Comparison of ENCODE assay signal across 22 mouse cellular contexts in genomic region chr1:88891041-88891440, GRCm38 (mm10).
DNase-seq lines count a peak whose midpoint lies in the region; ATAC-seq and TF ChIP-seq lines count a peak whose summit lies in the region.
"Had no signal": no experiment of that assay in that cellular context is flagged by ENCODE, and none has a peak within 500 bp of the region (broad histone marks: within the 10 kb centered on the region; RNA-seq: fewer than 3 reads in every experiment).

No protein-coding gene starts in this region.

- H3K9me3 ChIP-seq in liver, embryonic 11.5 days (ENCODE audit: control insufficient read depth, low read length) = no peaks in the 10 kb centered on the region
- H3K9me3 ChIP-seq in liver, postnatal 0 days (ENCODE audit: low read length) = no peaks in the 10 kb centered on the region
- H3K9me3 ChIP-seq: embryonic facial prominence, embryonic 15.5 days; forebrain, embryonic 10.5 days; forebrain, embryonic 15.5 days; heart, embryonic 15.5 days had no signal

- H3K27me3 ChIP-seq in liver, embryonic 11.5 days (replicated peaks; ENCODE audit: control insufficient read depth, insufficient read depth, low read length) = no peaks in the 10 kb centered on the region
- no peaks in the 10 kb centered on the region for H3K27me3 ChIP-seq in liver, postnatal 0 days (ENCODE audit: insufficient read depth, low read length)
- H3K27me3 ChIP-seq: embryonic facial prominence, embryonic 15.5 days; forebrain, embryonic 15.5 days; heart, embryonic 15.5 days had no signal

- no peaks in the 10 kb centered on the region for H3K4me1 ChIP-seq in liver, embryonic 11.5 days (replicated peaks; ENCODE audit: control insufficient read depth, insufficient read depth, low read length)
- no peaks in the 10 kb centered on the region for H3K4me1 ChIP-seq in liver, postnatal 0 days (ENCODE audit: insufficient read depth)
- H3K4me1 ChIP-seq: embryonic facial prominence, embryonic 15.5 days; forebrain, embryonic 10.5 days; forebrain, embryonic 15.5 days; heart, embryonic 15.5 days had no signal

- TF ChIP-seq EP300 in liver, postnatal 0 days (IDR thresholded peaks at IDR 0.05; ENCODE audit: low read depth) = no peak

- H3K36me3 ChIP-seq in liver, embryonic 11.5 days (ENCODE audit: control insufficient read depth, insufficient read depth, low read length) = no peaks in the 10 kb centered on the region
- no peaks in the 10 kb centered on the region for H3K36me3 ChIP-seq in liver, postnatal 0 days (replicated peaks; ENCODE audit: insufficient read depth, low read length)
- H3K36me3 ChIP-seq: embryonic facial prominence, embryonic 15.5 days; forebrain, embryonic 10.5 days; forebrain, embryonic 15.5 days; heart, embryonic 15.5 days had no signal

- no peak overlapping the region for H3K27ac ChIP-seq in liver, embryonic 11.5 days (ENCODE audit: low read depth, low read length)
- no peak overlapping the region for H3K27ac ChIP-seq in liver, postnatal 0 days (ENCODE audit: low read depth)
- H3K27ac ChIP-seq: embryonic facial prominence, embryonic 15.5 days; forebrain, embryonic 10.5 days; forebrain, embryonic 15.5 days; heart, adult 2 months; heart, embryonic 15.5 days; hindbrain, embryonic 14.5 days had no signal

- WGBS in liver, embryonic 11.5 days = 86% methylated on average over 4 of the region's 4 CpGs
- WGBS in liver, postnatal 0 days (ENCODE audit: insufficient replicate concordance) = 73% methylated on average over 4 of the region's 4 CpGs

- DNase-seq in heart, adult 11 months = peak; percentile 79
- no peak for DNase-seq in heart, adult 18-20 months
- DNase-seq in testis, postnatal 10 days (ENCODE audit: low spot score) = peak; percentile 28
- DNase-seq in testis, postnatal 14 days (ENCODE audit: low spot score) = no peak
- DNase-seq in cerebellum, adult 8-10 months = peak; percentile 9
- peak; percentile 32 to 57 for DNase-seq in cerebellum, postnatal 14 days
- DNase-seq in liver, embryonic 11.5 days (ENCODE audit: low spot score) = no peak
- no peak for DNase-seq in liver, postnatal 0 days
- DNase-seq: adrenal gland, adult 8-10 months; adrenal gland, postnatal 36 days; embryo, embryonic 11 days; gastrocnemius, postnatal 36 days; heart, adult 2 months; heart, postnatal 14 days had no signal

- no peak overlapping the region for H3K9ac ChIP-seq in liver, embryonic 11.5 days (ENCODE audit: low read depth, low read length)
- H3K9ac ChIP-seq in liver, postnatal 0 days (replicated peaks) = no peak overlapping the region
- H3K9ac ChIP-seq: embryonic facial prominence, embryonic 15.5 days; forebrain, embryonic 15.5 days; heart, embryonic 15.5 days; hindbrain, embryonic 14.5 days had no signal

- H3K4me3 ChIP-seq in liver, embryonic 11.5 days (ENCODE audit: low read depth, low read length) = no peak overlapping the region
- H3K4me3 ChIP-seq in liver, postnatal 0 days (ENCODE audit: low read depth, low read length) = no peak overlapping the region
- H3K4me3 ChIP-seq: embryonic facial prominence, embryonic 15.5 days; erythroblast, embryonic 14.5 days; forebrain, embryonic 10.5 days; forebrain, embryonic 15.5 days; heart, adult 2 months; heart, embryonic 15.5 days had no signal

- ATAC-seq in liver, embryonic 11.5 days (replicated peaks; ENCODE audit: low FRiP score) = no peak
- no peak for ATAC-seq in liver, postnatal 0 days
- ATAC-seq: forebrain, embryonic 15.5 days; intestine, embryonic 16.5 days had no signal

- no peak overlapping the region for H3K4me2 ChIP-seq in liver, embryonic 11.5 days
- no peak overlapping the region for H3K4me2 ChIP-seq in liver, postnatal 0 days (ENCODE audit: low read depth, low read length)
- H3K4me2 ChIP-seq: embryonic facial prominence, embryonic 15.5 days; forebrain, embryonic 15.5 days; heart, embryonic 11.5 days; heart, embryonic 15.5 days; hindbrain, embryonic 14.5 days had no signal

- TF ChIP-seq CTCF in liver, postnatal 0 days (IDR thresholded peaks at IDR 0.05; ENCODE audit: low read depth) = no peak

Comparison
In these comparisons a context has a peak if more than half of its experiments do, and no peak if none do; other contexts are left out.
1. DNase-seq: peak in heart, adult 11 months (single experiment), testis, postnatal 10 days (single experiment), cerebellum, adult 8-10 months (single experiment) and cerebellum, postnatal 14 days (2 of 2); none in heart, adult 18-20 months (0 of 2), testis, postnatal 14 days (single experiment), liver, embryonic 11.5 days (single experiment) and liver, postnatal 0 days (single experiment).